Mouse (Mus musculus) thymus, adult 2 months (tissue): ENCODE data around the gene Ube2t.

Source experiments
- CTCF ChIP-seq: fragments of 200-500 bp; IDR thresholded peaks from 2 replicates; pipeline ENCODE4 v1.5.1; 2012; ENCODE audit warnings: mild to moderate bottlenecking, control low read depth, low read length, moderate library complexity, borderline replicate concordance; ENCODE audit not compliant: control insufficient read depth, poor library complexity, insufficient read depth; ENCODE audit errors: extremely low read depth
- POLR2A ChIP-seq: fragments of 200-500 bp; IDR thresholded peaks from 2 replicates; pipeline ENCODE4 v1.6.1; 2012; ENCODE audit warnings: mild to moderate bottlenecking, low read length, control low read depth, moderate library complexity; ENCODE audit not compliant: control insufficient read depth, poor library complexity, insufficient read depth; ENCODE audit errors: extremely low read depth

DNA sequence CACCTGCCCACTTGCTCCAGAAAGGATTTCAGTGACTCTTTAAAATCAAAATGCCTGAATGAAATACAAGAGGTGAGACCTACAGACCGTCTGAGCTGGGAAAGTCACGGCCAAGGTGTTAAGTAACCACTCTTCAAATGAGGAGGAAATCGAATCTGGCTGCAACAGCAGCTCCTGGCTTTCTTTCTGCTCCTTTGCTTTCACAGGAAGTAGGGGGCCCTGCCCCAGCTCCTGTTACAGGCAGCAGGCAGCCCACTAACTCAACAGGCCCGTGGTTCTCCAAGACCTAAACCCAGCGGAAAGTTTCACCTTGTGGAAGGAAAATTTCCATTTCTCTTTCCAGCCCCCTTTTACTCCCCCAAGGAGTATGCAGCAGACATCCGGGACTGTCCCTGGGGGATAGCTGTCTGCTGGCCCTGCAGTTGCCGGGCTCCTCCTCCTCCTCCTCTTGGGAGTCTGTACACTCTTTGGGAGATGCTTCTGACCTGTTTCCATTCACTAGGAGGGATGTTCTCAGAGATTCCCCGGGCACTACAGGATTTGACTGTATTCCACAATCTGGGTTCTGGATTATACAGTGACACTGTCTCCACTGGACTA is 29.8 kb downstream of the Ube2t start:
- TF ChIP-seq CTCF (no peak), POLR2A (no peak)
